Mouse (Mus musculus): ENCODE results near the gene Dhrs1. TPM values are rescaled to one million over a fixed set of nuclear protein-coding genes. Genes with fewer than 3 reads are reported as not detected.

Gene Dhrs1
- polyA plus RNA-seq, 1 experiment: 24.4 TPM

- Histone ChIP-seq H3K4me3 (replicated peaks; ENCODE audit: control insufficient read depth, low read depth, low read length) (no peak overlapping the region), H3K27ac (ENCODE audit: control insufficient read depth, insufficient read depth, low read depth, low read length, poor library complexity) (no peak overlapping the region), H3K4me1 (ENCODE audit: control insufficient read depth, insufficient read depth, low read length) (no peaks in the 10 kb centered on the region)
- no peak for TF ChIP-seq POLR2A (IDR thresholded peaks at IDR 0.05; ENCODE audit: borderline replicate concordance, control insufficient read depth, low read depth, low read length)
- TF ChIP-seq CTCF (IDR thresholded peaks at IDR 0.05; ENCODE audit: control insufficient read depth, insufficient read depth, low read length): no peak
- WGBS: 82% methylated on average over 6 of the region's 6 CpGs
Observed at GRCm38 (mm10) chr14:55702761-55703160, 42.7 kb downstream of the Dhrs1 start.

- 81% methylated on average over 9 of the region's 9 CpGs for WGBS
- Histone ChIP-seq H3K4me1 (ENCODE audit: control insufficient read depth, insufficient read depth, low read length) (no peaks in the 10 kb centered on the region; the same call in 1 of the 2 replicates), H3K27ac (ENCODE audit: control insufficient read depth, insufficient read depth, low read depth, low read length, poor library complexity) (no peak overlapping the region), H3K4me3 (replicated peaks; ENCODE audit: control insufficient read depth, low read depth, low read length) (no peak overlapping the region)
- TF ChIP-seq POLR2A (IDR thresholded peaks at IDR 0.05; ENCODE audit: borderline replicate concordance, control insufficient read depth, low read depth, low read length) (no peak), CTCF (IDR thresholded peaks at IDR 0.05; ENCODE audit: control insufficient read depth, insufficient read depth, low read length) (no peak)
Observed at GRCm38 (mm10) chr14:55701131-55701530, 44.4 kb downstream of the Dhrs1 start.

GRCm38 (mm10) chr14:55697226-55697625 is 48.3 kb downstream of the Dhrs1 start:
- Histone ChIP-seq H3K4me3 (replicated peaks; ENCODE audit: control insufficient read depth, low read depth, low read length) (no peak overlapping the region), H3K27ac (ENCODE audit: control insufficient read depth, insufficient read depth, low read depth, low read length, poor library complexity) (no peak overlapping the region), H3K4me1 (ENCODE audit: control insufficient read depth, insufficient read depth, low read length) (no peaks in the 10 kb centered on the region; the same call in 1 of the 2 replicates)
- TF ChIP-seq POLR2A (IDR thresholded peaks at IDR 0.05; ENCODE audit: borderline replicate concordance, control insufficient read depth, low read depth, low read length) (no peak), CTCF (IDR thresholded peaks at IDR 0.05; ENCODE audit: control insufficient read depth, insufficient read depth, low read length) (no peak)
- WGBS: 39% methylated on average over 4 of the region's 4 CpGs

GRCm38 (mm10) chr14:55689433-55689832 is 56.1 kb downstream of the Dhrs1 start:
- H3K27ac ChIP-seq (ENCODE audit: control insufficient read depth, insufficient read depth, low read depth, low read length, poor library complexity): no peak overlapping the region
- WGBS: 75% methylated on average over 10 of the region's 10 CpGs
- TF ChIP-seq POLR2A (IDR thresholded peaks at IDR 0.05; ENCODE audit: borderline replicate concordance, control insufficient read depth, low read depth, low read length): no peak
- no peak for TF ChIP-seq CTCF (IDR thresholded peaks at IDR 0.05; ENCODE audit: control insufficient read depth, insufficient read depth, low read length)
- H3K4me1 ChIP-seq (ENCODE audit: control insufficient read depth, insufficient read depth, low read length): no peaks in the 10 kb centered on the region
- no peak overlapping the region for H3K4me3 ChIP-seq (replicated peaks; ENCODE audit: control insufficient read depth, low read depth, low read length)

Other genes with a start within 250 kb of the Dhrs1 start
- gene Cpne6, start 235.2 kb downstream of the Dhrs1 start, polyA plus RNA-seq (2011; ENCODE audit: insufficient read depth, insufficient read length, low replicate concordance, missing spikeins): not detected in 2 replicates
- gene Nrl, start 220.7 kb downstream of the Dhrs1 start, polyA plus RNA-seq (2011; ENCODE audit: insufficient read depth, insufficient read length, low replicate concordance, missing spikeins): 0.25 and 0.70 TPM in 2 replicates
- gene Pck2, start 205.4 kb downstream of the Dhrs1 start, polyA plus RNA-seq (2011; ENCODE audit: insufficient read depth, insufficient read length, low replicate concordance, missing spikeins): 42.6 and 60.8 TPM in 2 replicates
- 26.4 and 42.3 TPM in 2 replicates for gene Dcaf11, start 185.7 kb downstream of the Dhrs1 start, polyA plus RNA-seq (2011; ENCODE audit: insufficient read depth, insufficient read length, low replicate concordance, missing spikeins)
- gene A730061H03Rik, start 185.3 kb downstream of the Dhrs1 start, polyA plus RNA-seq (2011; ENCODE audit: insufficient read depth, insufficient read length, low replicate concordance, missing spikeins): not detected in 2 replicates
- not detected in 2 replicates for gene Fitm1, start 170.1 kb downstream of the Dhrs1 start, polyA plus RNA-seq (2011; ENCODE audit: insufficient read depth, insufficient read length, low replicate concordance, missing spikeins)
- 187 and 268 TPM in 2 replicates for gene Psme1, start 167.6 kb downstream of the Dhrs1 start, polyA plus RNA-seq (2011; ENCODE audit: insufficient read depth, insufficient read length, low replicate concordance, missing spikeins)
- gene Emc9, start 160.4 kb downstream of the Dhrs1 start, polyA plus RNA-seq (2011; ENCODE audit: insufficient read depth, insufficient read length, low replicate concordance, missing spikeins): 12.3 and 48.5 TPM in 2 replicates
- 152 and 175 TPM in 2 replicates for gene Psme2, start 154.6 kb downstream of the Dhrs1 start, polyA plus RNA-seq (2011; ENCODE audit: insufficient read depth, insufficient read length, low replicate concordance, missing spikeins)
- 79.5 and 160 TPM in 2 replicates for gene Rnf31, start 154.0 kb downstream of the Dhrs1 start, polyA plus RNA-seq (2011; ENCODE audit: insufficient read depth, insufficient read length, low replicate concordance, missing spikeins)
- 60.8 and 84.3 TPM in 2 replicates for gene Irf9, start 142.1 kb downstream of the Dhrs1 start, polyA plus RNA-seq (2011; ENCODE audit: insufficient read depth, insufficient read length, low replicate concordance, missing spikeins)
- 13.2 and 28.5 TPM in 2 replicates for gene Rec8, start 127.7 kb downstream of the Dhrs1 start, polyA plus RNA-seq (2011; ENCODE audit: insufficient read depth, insufficient read length, low replicate concordance, missing spikeins)
- gene Ipo4, start 109.7 kb downstream of the Dhrs1 start, polyA plus RNA-seq (2011; ENCODE audit: insufficient read depth, insufficient read length, low replicate concordance, missing spikeins): 24.9 and 49.5 TPM in 2 replicates
- gene Gm49378, start 107.8 kb downstream of the Dhrs1 start, polyA plus RNA-seq (2011; ENCODE audit: insufficient read depth, insufficient read length, low replicate concordance, missing spikeins): 2.0 and 5.8 TPM in 2 replicates
- gene Tm9sf1, start 101.9 kb downstream of the Dhrs1 start, polyA plus RNA-seq (2011; ENCODE audit: insufficient read depth, insufficient read length, low replicate concordance, missing spikeins): 37.9 and 46.7 TPM in 2 replicates
- gene Tssk4, start 95.5 kb downstream of the Dhrs1 start, polyA plus RNA-seq (2011; ENCODE audit: insufficient read depth, insufficient read length, low replicate concordance, missing spikeins): 0.77 and 4.0 TPM in 2 replicates
- 23.2 and 50.4 TPM in 2 replicates for gene Mdp1, start 85.2 kb downstream of the Dhrs1 start, polyA plus RNA-seq (2011; ENCODE audit: insufficient read depth, insufficient read length, low replicate concordance, missing spikeins)
- 7.3 and 18.3 TPM in 2 replicates for gene Gmpr2, start 73.7 kb downstream of the Dhrs1 start, polyA plus RNA-seq (2011; ENCODE audit: insufficient read depth, insufficient read length, low replicate concordance, missing spikeins)
- 173 and 183 TPM in 2 replicates for gene Nedd8, start 73.6 kb downstream of the Dhrs1 start, polyA plus RNA-seq (2011; ENCODE audit: insufficient read depth, insufficient read length, low replicate concordance, missing spikeins)
- 25.4 and 38.1 TPM in 2 replicates for gene Tinf2, start 63.9 kb downstream of the Dhrs1 start, polyA plus RNA-seq (2011; ENCODE audit: insufficient read depth, insufficient read length, low replicate concordance, missing spikeins)
- 1.1 and 5.1 TPM in 2 replicates for gene Tgm1, start 31.8 kb downstream of the Dhrs1 start, polyA plus RNA-seq (2011; ENCODE audit: insufficient read depth, insufficient read length, low replicate concordance, missing spikeins)
- 16.0 and 24.5 TPM in 2 replicates for gene Rabggta, start 23.4 kb downstream of the Dhrs1 start, polyA plus RNA-seq (2011; ENCODE audit: insufficient read depth, insufficient read length, low replicate concordance, missing spikeins)
- gene Nop9, start within 50 bp of the Dhrs1 start, polyA plus RNA-seq (2011; ENCODE audit: insufficient read depth, insufficient read length, low replicate concordance, missing spikeins): 14.3 and 14.5 TPM in 2 replicates
- gene Cideb, start 12.8 kb upstream of the Dhrs1 start, polyA plus RNA-seq (2011; ENCODE audit: insufficient read depth, insufficient read length, low replicate concordance, missing spikeins): 1.6 TPM in 1 of 2 replicates, not detected in the other
- 2.8 and 6.5 TPM in 2 replicates for gene Ltb4r2, start 15.7 kb upstream of the Dhrs1 start, polyA plus RNA-seq (2011; ENCODE audit: insufficient read depth, insufficient read length, low replicate concordance, missing spikeins)
- gene Ltb4r1, start 20.3 kb upstream of the Dhrs1 start, polyA plus RNA-seq (2011; ENCODE audit: insufficient read depth, insufficient read length, low replicate concordance, missing spikeins): 34.1 and 77.0 TPM in 2 replicates
- gene Adcy4, start 38.4 kb upstream of the Dhrs1 start, polyA plus RNA-seq (2011; ENCODE audit: insufficient read depth, insufficient read length, low replicate concordance, missing spikeins): 2.3 and 4.7 TPM in 2 replicates
- gene Ripk3, start 43.2 kb upstream of the Dhrs1 start, polyA plus RNA-seq (2011; ENCODE audit: insufficient read depth, insufficient read length, low replicate concordance, missing spikeins): 27.7 and 38.9 TPM in 2 replicates
- gene Nfatc4, start 77.5 kb upstream of the Dhrs1 start, polyA plus RNA-seq (2011; ENCODE audit: insufficient read depth, insufficient read length, low replicate concordance, missing spikeins): 4.0 and 5.6 TPM in 2 replicates
- gene Nynrin, start 108.3 kb upstream of the Dhrs1 start, polyA plus RNA-seq (2011; ENCODE audit: insufficient read depth, insufficient read length, low replicate concordance, missing spikeins): 0.93 and 1.3 TPM in 2 replicates
- not detected in 2 replicates for gene Cbln3, start 138.7 kb upstream of the Dhrs1 start, polyA plus RNA-seq (2011; ENCODE audit: insufficient read depth, insufficient read length, low replicate concordance, missing spikeins)
- gene Khnyn, start 139.3 kb upstream of the Dhrs1 start, polyA plus RNA-seq (2011; ENCODE audit: insufficient read depth, insufficient read length, low replicate concordance, missing spikeins): 12.6 and 28.3 TPM in 2 replicates
- 3.0 and 3.1 TPM in 2 replicates for gene Sdr39u1, start 154.6 kb upstream of the Dhrs1 start, polyA plus RNA-seq (2011; ENCODE audit: insufficient read depth, insufficient read length, low replicate concordance, missing spikeins)
- not detected in 2 replicates for gene Cma1, start 199.0 kb upstream of the Dhrs1 start, polyA plus RNA-seq (2011; ENCODE audit: insufficient read depth, insufficient read length, low replicate concordance, missing spikeins)
- not detected in 2 replicates for gene Cma2, start 205.3 kb upstream of the Dhrs1 start, polyA plus RNA-seq (2011; ENCODE audit: insufficient read depth, insufficient read length, low replicate concordance, missing spikeins)

All from bone marrow, adult 2 months (tissue).